Mouse (Mus musculus) neural tube, embryonic 11.5 days (tissue): Measurements from ENCODE around the gene Col13a1. TPM values are rescaled to one million over a fixed set of nuclear protein-coding genes. Genes with fewer than 3 reads are reported as not detected.

Source experiments
- ATAC-seq: fragments of 200-750 bp; cut with Nextera tagmentation; 2 replicates; pipeline ENCODE4 v1.8.0; 2017; ENCODE audit warnings: moderate number of reproducible peaks, mild to moderate bottlenecking, moderate TSS enrichment, moderate library complexity; ENCODE audit not compliant: insufficient read depth, low FRiP score, low TSS enrichment
- DNase-seq: peaks from one replicate; pipeline ENCODE4 v3.0.0-alpha.2; 2015; ENCODE audit warnings: low spot score
- H3K27ac ChIP-seq: fragments of 300-500 bp; sonication (generic); 2 replicates; pipeline ENCODE4 v1.5.1; 2014; ENCODE audit warnings: low read depth, mild to moderate bottlenecking, low read length
- H3K27me3 ChIP-seq: fragments of 300-500 bp; sonication (generic); 2 replicates; pipeline ENCODE4 v1.6.1; 2014; ENCODE audit warnings: mild to moderate bottlenecking, low read length, mixed read lengths; ENCODE audit not compliant: control insufficient read depth, insufficient read depth
- H3K36me3 ChIP-seq: fragments of 300-500 bp; sonication (generic); 2 replicates; pipeline ENCODE4 v1.6.1; 2014; ENCODE audit warnings: mild to moderate bottlenecking, low read length, moderate library complexity, mixed read lengths; ENCODE audit not compliant: control insufficient read depth, insufficient read depth
- H3K4me1 ChIP-seq: fragments of 300-500 bp; sonication (generic); 2 replicates; pipeline ENCODE4 v1.6.1; 2014; ENCODE audit warnings: low read length, mixed read lengths; ENCODE audit not compliant: control insufficient read depth, insufficient read depth
- H3K4me2 ChIP-seq: fragments of 300-500 bp; sonication (generic); 2 replicates; pipeline ENCODE4 v1.6.1; 2014; ENCODE audit warnings: low read depth, mild to moderate bottlenecking, moderate library complexity
- H3K4me3 ChIP-seq: fragments of 300-500 bp; sonication (generic); 2 replicates; pipeline ENCODE4 v1.5.1; 2014; ENCODE audit warnings: low read depth, low read length
- H3K9ac ChIP-seq: fragments of 300-500 bp; sonication (generic); 2 replicates; pipeline ENCODE4 v1.6.1; 2014; ENCODE audit warnings: mild to moderate bottlenecking, low read length
- H3K9me3 ChIP-seq: fragments of 300-500 bp; sonication (generic); 2 replicates; pipeline ENCODE4 v1.6.1; 2016; ENCODE audit warnings: low read length; ENCODE audit not compliant: control insufficient read depth
- WGBS: fragments of 180-500 bp; shearing (Covaris S2); extraction: QIAGEN DNeasy Blood & Tissue Kit; methylation state at CpG from one replicate; pipeline ENCODE4 v1.1.7; 2014; 5-methylcytosine and 5-hydroxymethylcytosine counted together
- polyA plus RNA-seq: library from polyadenylated mRNA; unstranded; fragments of >200 nt; fragmentation: Nextera tagmentation; extraction: Ambion mirVana; gene quantifications from 2 replicates; pipeline ENCODE4 v1.2.1, GENCODE M21; 2014

Col13a1 gene
- polyA plus RNA-seq, 1 experiment from 2014 or later: 2.4 TPM

- Histone ChIP-seq H3K9me3 (no peaks in the 10 kb centered on the region), H3K27me3 (no peaks in the 10 kb centered on the region), H3K4me3 (no peak overlapping the region), H3K4me1 (no peaks in the 10 kb centered on the region; the same call in 1 of the 2 replicates), H3K27ac (no peak overlapping the region), H3K4me2 (no peak overlapping the region), H3K36me3 (no peaks in the 10 kb centered on the region), H3K9ac (no peak overlapping the region)
- ATAC-seq: no peak
- no peak for DNase-seq
- WGBS: 61% methylated on average over 10 of the region's 10 CpGs
Measured at GRCm38 (mm10) chr10:61794971-61795370, 183.9 kb downstream of the Col13a1 start.

GRCm38 (mm10) chr10:61793015-61793414 is 185.9 kb downstream of the Col13a1 start:
- no peak overlapping the region for H3K4me2 ChIP-seq
- H3K4me1 ChIP-seq: no peaks in the 10 kb centered on the region; the same call in 1 of the 2 replicates
- H3K27me3 ChIP-seq: no peaks in the 10 kb centered on the region
- DNase-seq: no peak
- H3K4me3 ChIP-seq: no peak overlapping the region
- ATAC-seq: no peak
- no peak overlapping the region for H3K9ac ChIP-seq
- H3K27ac ChIP-seq: no peak overlapping the region
- no peaks in the 10 kb centered on the region for H3K36me3 ChIP-seq
- 57% methylated on average over 8 of the region's 8 CpGs for WGBS
- no peaks in the 10 kb centered on the region for H3K9me3 ChIP-seq

GRCm38 (mm10) chr10:61788499-61788898 is 190.4 kb downstream of the Col13a1 start:
- no peak overlapping the region for H3K4me3 ChIP-seq
- no peaks in the 10 kb centered on the region for H3K27me3 ChIP-seq
- H3K4me2 ChIP-seq: no peak overlapping the region
- H3K27ac ChIP-seq: no peak overlapping the region
- H3K4me1 ChIP-seq: peaks cover 2% of the 10 kb centered on the region; the same call in 1 of the 2 replicates
- H3K9ac ChIP-seq: no peak overlapping the region
- 96% methylated on average over 5 of the region's 5 CpGs for WGBS
- H3K9me3 ChIP-seq: no peaks in the 10 kb centered on the region
- H3K36me3 ChIP-seq: no peaks in the 10 kb centered on the region
- DNase-seq: no peak
- no peak for ATAC-seq

Other genes with a start within 250 kb of the Col13a1 start
- gene H2afy2, start 195.0 kb downstream of the Col13a1 start, polyA plus RNA-seq: 246 and 247 TPM in 2 replicates
- 11.2 and 14.7 TPM in 2 replicates for gene Neurog3, start 154.0 kb upstream of the Col13a1 start, polyA plus RNA-seq
- gene Fam241b, start 164.8 kb upstream of the Col13a1 start, polyA plus RNA-seq: 9.5 and 10.9 TPM in 2 replicates